ENCODE assay signal across 24 mouse cellular contexts in the genomic region with DNA sequence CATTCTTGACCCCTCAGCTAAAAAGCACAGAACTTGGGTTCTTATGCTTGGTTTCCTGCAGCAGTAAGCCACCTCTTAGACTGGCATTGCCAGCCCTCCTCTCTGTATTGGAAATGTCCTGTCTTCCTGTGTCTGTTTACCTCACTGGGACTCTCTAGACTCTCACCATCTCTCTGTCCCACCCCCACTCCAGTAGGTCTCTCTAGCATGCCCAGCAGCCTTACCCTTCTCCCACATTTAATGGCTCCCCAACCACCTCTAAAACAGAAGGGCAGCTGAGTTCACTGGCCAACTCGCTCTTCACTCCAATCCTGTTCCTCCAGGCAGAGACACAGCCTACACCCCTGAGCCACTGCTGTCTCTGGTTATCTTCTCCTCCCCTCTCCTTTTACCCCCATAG. TPM values are rescaled to one million over a fixed set of nuclear protein-coding genes. Genes with fewer than 3 reads are reported as not detected.
DNase-seq lines count a peak whose midpoint lies in the region; ATAC-seq and TF ChIP-seq lines count a peak whose summit lies in the region.
"Had no signal": no experiment of that assay in that cellular context is flagged by ENCODE, and none has a peak within 500 bp of the region (broad histone marks: within the 10 kb centered on the region; RNA-seq: fewer than 3 reads in every experiment).

No protein-coding gene starts in this region.

- DNase-seq in midbrain, postnatal 0 days (ENCODE audit: low spot score), result no peak
- DNase-seq in forebrain, postnatal 0 days, result no peak
- no peak for DNase-seq in hindbrain, embryonic 14.5 days (ENCODE audit: low spot score)
- no peak for DNase-seq in kidney, postnatal 14 days
- no peak for DNase-seq in left cerebral cortex, postnatal 10 days (ENCODE audit: extremely low spot score in 1 of 2, low spot score in 2 of 2)
- DNase-seq: cerebellum, adult 18-20 months; cerebellum, postnatal 25 days; gastrocnemius, adult 2 months; heart, postnatal 4 days; kidney, adult 2 months; liver, postnatal 0 days; thymus, adult 2 months; thymus, postnatal 4 days had no signal

- H3K9me3 ChIP-seq in midbrain, embryonic 12.5 days, result no peaks in the 10 kb centered on the region
- H3K9me3 ChIP-seq in midbrain, postnatal 0 days (ENCODE audit: low read length), result no peaks in the 10 kb centered on the region
- no peaks in the 10 kb centered on the region for H3K9me3 ChIP-seq in forebrain, postnatal 0 days (ENCODE audit: low read length)
- H3K9me3 ChIP-seq in hindbrain, embryonic 14.5 days (ENCODE audit: control insufficient read depth, low read length), result no peaks in the 10 kb centered on the region
- H3K9me3 ChIP-seq: embryonic facial prominence, embryonic 13.5 days; limb, embryonic 12.5 days had no signal

- TF ChIP-seq CTCF in midbrain, postnatal 0 days (IDR thresholded peaks at IDR 0.05), result no peak
- TF ChIP-seq CTCF in forebrain, postnatal 0 days (IDR thresholded peaks at IDR 0.05; ENCODE audit: low read depth), result no peak
- no peak for TF ChIP-seq CTCF in olfactory bulb, adult 2 months (IDR thresholded peaks at IDR 0.05; ENCODE audit: insufficient read depth, low read depth, low read length)

- H3K9ac ChIP-seq in midbrain, embryonic 12.5 days (replicated peaks), result no peak overlapping the region
- H3K9ac ChIP-seq in midbrain, postnatal 0 days (replicated peaks; ENCODE audit: low read length, poor library complexity, severe bottlenecking), result no peak overlapping the region
- H3K9ac ChIP-seq in forebrain, postnatal 0 days, result no peak overlapping the region
- H3K9ac ChIP-seq in hindbrain, embryonic 14.5 days, result no peak overlapping the region
- H3K9ac ChIP-seq: embryonic facial prominence, embryonic 13.5 days; limb, embryonic 12.5 days; liver, postnatal 0 days had no signal

- ATAC-seq in midbrain, embryonic 12.5 days (ENCODE audit: low FRiP score, low read depth), result no peak
- no peak for ATAC-seq in midbrain, postnatal 0 days (ENCODE audit: low FRiP score)
- 0 out of 2 replicates have a peak, but pooled peaks have one; percentile 5 for ATAC-seq in forebrain, postnatal 0 days
- ATAC-seq in hindbrain, embryonic 14.5 days (ENCODE audit: low FRiP score), result 0 out of 2 replicates have a peak, but pooled peaks have one; percentile 16
- ATAC-seq: liver, postnatal 0 days; lung, postnatal 0 days had no signal

- H3K36me3 ChIP-seq in midbrain, embryonic 12.5 days, result no peaks in the 10 kb centered on the region
- peaks cover 9% of the 10 kb centered on the region; the same call in 1 of the 2 replicates for H3K36me3 ChIP-seq in midbrain, postnatal 0 days (ENCODE audit: insufficient read depth, low read length)
- peaks cover 26% of the 10 kb centered on the region for H3K36me3 ChIP-seq in forebrain, postnatal 0 days (ENCODE audit: insufficient read depth)
- H3K36me3 ChIP-seq in hindbrain, embryonic 14.5 days (replicated peaks; ENCODE audit: control insufficient read depth, insufficient read depth), result peaks cover 46% of the 10 kb centered on the region
- H3K36me3 ChIP-seq: embryonic facial prominence, embryonic 13.5 days; limb, embryonic 12.5 days had no signal

- 0 out of 2 replicates have a peak overlapping the region, but pooled peaks have one; percentile 0 for H3K27ac ChIP-seq in midbrain, embryonic 12.5 days (replicated peaks)
- H3K27ac ChIP-seq in midbrain, postnatal 0 days (ENCODE audit: low read depth, low read length), result no peak overlapping the region
- H3K27ac ChIP-seq in forebrain, postnatal 0 days (ENCODE audit: low read depth, low read length), result no peak overlapping the region
- H3K27ac ChIP-seq in hindbrain, embryonic 14.5 days, result no peak overlapping the region
- peak overlapping the region; percentile 72 for H3K27ac ChIP-seq in olfactory bulb, adult 2 months (ENCODE audit: insufficient read depth, low read depth, low read length)
- H3K27ac ChIP-seq: embryonic facial prominence, embryonic 13.5 days; gastrocnemius, adult 2 months; kidney, postnatal 0 days; limb, embryonic 12.5 days had no signal

- intact Hi-C loops in left cerebral cortex, postnatal 10 days (cut with DNase I), result no loop called here

- H3K4me1 ChIP-seq in midbrain, embryonic 12.5 days, result peaks cover 12% of the 10 kb centered on the region
- H3K4me1 ChIP-seq in midbrain, postnatal 0 days (ENCODE audit: insufficient read depth, low read length), result no peaks in the 10 kb centered on the region
- no peaks in the 10 kb centered on the region for H3K4me1 ChIP-seq in forebrain, postnatal 0 days (ENCODE audit: insufficient read depth)
- peaks cover 9% of the 10 kb centered on the region; the same call in 1 of the 2 replicates for H3K4me1 ChIP-seq in hindbrain, embryonic 14.5 days (replicated peaks; ENCODE audit: control insufficient read depth, insufficient read depth, low read length)
- H3K4me1 ChIP-seq in olfactory bulb, adult 2 months (ENCODE audit: control insufficient read depth, insufficient read depth, low read length), result peaks cover 24% of the 10 kb centered on the region
- H3K4me1 ChIP-seq: embryonic facial prominence, embryonic 13.5 days; limb, embryonic 12.5 days had no signal

- H3K27me3 ChIP-seq in midbrain, embryonic 12.5 days, result no peaks in the 10 kb centered on the region
- H3K27me3 ChIP-seq in midbrain, postnatal 0 days (ENCODE audit: insufficient read depth, low read length), result no peaks in the 10 kb centered on the region
- H3K27me3 ChIP-seq in forebrain, postnatal 0 days (ENCODE audit: insufficient read depth, low read length), result no peaks in the 10 kb centered on the region
- no peaks in the 10 kb centered on the region for H3K27me3 ChIP-seq in hindbrain, embryonic 14.5 days (ENCODE audit: control insufficient read depth, insufficient read depth, low read length)
- H3K27me3 ChIP-seq: embryonic facial prominence, embryonic 13.5 days; limb, embryonic 12.5 days had no signal

- TF ChIP-seq POLR2A in olfactory bulb, adult 2 months (IDR thresholded peaks at IDR 0.05; ENCODE audit: insufficient read depth, low read depth, low read length), result no peak

- 56% methylated on average over 1 of the region's 1 CpGs for WGBS in midbrain, embryonic 12.5 days
- WGBS in midbrain, postnatal 0 days, result 56% methylated on average over 1 of the region's 1 CpGs
- 79% methylated on average over 1 of the region's 1 CpGs for WGBS in forebrain, postnatal 0 days
- 47% methylated on average over 1 of the region's 1 CpGs for WGBS in hindbrain, embryonic 14.5 days
- 83% methylated on average over 1 of the region's 1 CpGs for WGBS in olfactory bulb, adult 2 months

- H3K4me2 ChIP-seq in midbrain, embryonic 12.5 days (replicated peaks), result no peak overlapping the region
- H3K4me2 ChIP-seq in midbrain, postnatal 0 days (ENCODE audit: low read depth, low read length, poor library complexity, severe bottlenecking), result no peak overlapping the region
- H3K4me2 ChIP-seq in forebrain, postnatal 0 days (ENCODE audit: low read depth), result no peak overlapping the region
- no peak overlapping the region for H3K4me2 ChIP-seq in hindbrain, embryonic 14.5 days (replicated peaks)
- H3K4me2 ChIP-seq: embryonic facial prominence, embryonic 13.5 days; limb, embryonic 12.5 days; liver, embryonic 11.5 days had no signal

- H3K4me3 ChIP-seq in midbrain, embryonic 12.5 days, result no peak overlapping the region
- no peak overlapping the region for H3K4me3 ChIP-seq in midbrain, postnatal 0 days (ENCODE audit: low read depth, low read length)
- H3K4me3 ChIP-seq in forebrain, postnatal 0 days (ENCODE audit: low read depth, low read length), result no peak overlapping the region
- no peak overlapping the region for H3K4me3 ChIP-seq in hindbrain, embryonic 14.5 days (replicated peaks; ENCODE audit: low read length)
- no peak overlapping the region for H3K4me3 ChIP-seq in olfactory bulb, adult 2 months (ENCODE audit: insufficient read depth, low read depth, low read length)
- H3K4me3 ChIP-seq: embryonic facial prominence, embryonic 13.5 days; erythroblast, embryonic 14.5 days; gastrocnemius, adult 2 months; limb, embryonic 12.5 days had no signal

RNA-seq across cellular contexts. Expression of a gene that starts 33.5 kb away (rescaled TPM):
- polyA plus RNA-seq in midbrain, embryonic 12.5 days (2016; fragmentation: Nextera tagmentation; extraction: Ambion mirVana), result 30.7 and 34.3 TPM in 2 replicates
- 134 and 162 TPM in 2 replicates for total RNA-seq in midbrain, postnatal 0 days (2014; rRNA removed)
- polyA plus RNA-seq in midbrain, postnatal 0 days (2015; fragmentation: Nextera tagmentation; extraction: Ambion mirVana), result 33.8 and 40.6 TPM in 2 replicates
- 113 and 134 TPM in 2 replicates for total RNA-seq in forebrain, postnatal 0 days (2014; rRNA removed)
- 24.7 and 31.7 TPM in 2 replicates for polyA plus RNA-seq in forebrain, postnatal 0 days (2015; fragmentation: Nextera tagmentation; extraction: Ambion mirVana)
- 54.2 and 55.9 TPM in 2 replicates for polyA plus RNA-seq in hindbrain, embryonic 14.5 days (2014; fragmentation: Nextera tagmentation; extraction: Ambion mirVana)
- 209 TPM in 1 of 2 replicates, not detected in the other for polyA plus RNA-seq in olfactory bulb, adult 2 months (2012; ENCODE audit: insufficient read depth, insufficient read length, low replicate concordance, missing spikeins)
- 100 to 1,000 TPM; 178 to 181 TPM for total RNA-seq in left cerebral cortex, postnatal 10 days (2021)
- total RNA-seq: gastrocnemius, adult 2 months; gastrocnemius, postnatal 4 days had no signal
- polyA plus RNA-seq: C2C12; kidney, postnatal 0 days; liver, postnatal 0 days; lung, postnatal 0 days had no signal

RNA-seq across cellular contexts. Expression of a gene that starts 55.2 kb away (rescaled TPM):
- 1.4 and 1.6 TPM in 2 replicates for polyA plus RNA-seq in midbrain, embryonic 12.5 days (2016; fragmentation: Nextera tagmentation; extraction: Ambion mirVana)
- total RNA-seq in midbrain, postnatal 0 days (2014; rRNA removed), result 321 and 367 TPM in 2 replicates
- polyA plus RNA-seq in midbrain, postnatal 0 days (2015; fragmentation: Nextera tagmentation; extraction: Ambion mirVana), result 23.1 and 23.3 TPM in 2 replicates
- total RNA-seq in forebrain, postnatal 0 days (2014; rRNA removed), result 215 and 218 TPM in 2 replicates
- polyA plus RNA-seq in forebrain, postnatal 0 days (2015; fragmentation: Nextera tagmentation; extraction: Ambion mirVana), result 12.8 and 17.5 TPM in 2 replicates
- 21.1 and 22.3 TPM in 2 replicates for polyA plus RNA-seq in hindbrain, embryonic 14.5 days (2014; fragmentation: Nextera tagmentation; extraction: Ambion mirVana)
- 147 TPM in 1 of 2 replicates, not detected in the other for polyA plus RNA-seq in olfactory bulb, adult 2 months (2012; ENCODE audit: insufficient read depth, insufficient read length, low replicate concordance, missing spikeins)
- total RNA-seq in left cerebral cortex, postnatal 10 days (2021), result 100 to 1,000 TPM; 898 to 906 TPM
- total RNA-seq: MEL had no signal
- polyA plus RNA-seq: erythroblast, embryonic 14.5 days; liver, embryonic 11.5 days; liver, postnatal 0 days had no signal

RNA-seq across cellular contexts. Expression of a gene that starts 58.3 kb away (rescaled TPM):
- polyA plus RNA-seq in midbrain, embryonic 12.5 days (2016; fragmentation: Nextera tagmentation; extraction: Ambion mirVana), result 43.2 and 44.3 TPM in 2 replicates
- total RNA-seq in midbrain, postnatal 0 days (2014; rRNA removed), result 53.9 and 58.7 TPM in 2 replicates
- 43.6 and 47.8 TPM in 2 replicates for polyA plus RNA-seq in midbrain, postnatal 0 days (2015; fragmentation: Nextera tagmentation; extraction: Ambion mirVana)
- 14.9 and 17.8 TPM in 2 replicates for total RNA-seq in forebrain, postnatal 0 days (2014; rRNA removed)
- polyA plus RNA-seq in forebrain, postnatal 0 days (2015; fragmentation: Nextera tagmentation; extraction: Ambion mirVana), result 12.1 and 24.2 TPM in 2 replicates
- polyA plus RNA-seq in hindbrain, embryonic 14.5 days (2014; fragmentation: Nextera tagmentation; extraction: Ambion mirVana), result 50.6 and 59.1 TPM in 2 replicates
- polyA plus RNA-seq in olfactory bulb, adult 2 months (2012; ENCODE audit: insufficient read depth, insufficient read length, low replicate concordance, missing spikeins), result not detected in 2 replicates
- 10 to 100 TPM; 40.5 to 44.1 TPM for total RNA-seq in left cerebral cortex, postnatal 10 days (2021)
- total RNA-seq: gastrocnemius, adult 2 months had no signal
- polyA plus RNA-seq: C2C12; erythroblast, embryonic 14.5 days had no signal

Comparison
In these comparisons a context has a peak if more than half of its experiments do, and no peak if none do; other contexts are left out.
1. H3K27ac ChIP-seq: peak in midbrain, embryonic 12.5 days (single experiment) and olfactory bulb, adult 2 months (single experiment); none in midbrain, postnatal 0 days (single experiment), forebrain, postnatal 0 days (single experiment) and hindbrain, embryonic 14.5 days (single experiment).
2. ATAC-seq: peak in forebrain, postnatal 0 days (single experiment) and hindbrain, embryonic 14.5 days (single experiment); none in midbrain, embryonic 12.5 days (single experiment) and midbrain, postnatal 0 days (single experiment).
3. RNA of a gene that starts 58.3 kb away (polyA plus RNA-seq): 50.6 to 59.1 TPM in hindbrain, embryonic 14.5 days, 43.6 to 47.8 TPM in midbrain, postnatal 0 days, 43.2 to 44.3 TPM in midbrain, embryonic 12.5 days and 12.1 to 24.2 TPM in forebrain, postnatal 0 days; not detected in olfactory bulb, adult 2 months; every median in the first group is over 10 times any median in the second.